8 mouse cellular contexts compared by ENCODE assay signal in genomic region chr6:51170414-51170813, GRCm38 (mm10).
A peak's percentile ranks its signal among the peaks of the same experiment; 100 is the strongest.
DNase-seq lines count a peak whose midpoint lies in the region; ATAC-seq and TF ChIP-seq lines count a peak whose summit lies in the region.

No protein-coding gene starts in this region.

- peaks cover 24% of the 10 kb centered on the region for H3K27me3 ChIP-seq in spleen, adult 2 months (ENCODE audit: control insufficient read depth, insufficient read depth, low read length)
- peaks cover 15% of the 10 kb centered on the region for H3K27me3 ChIP-seq in heart, embryonic 10.5 days (ENCODE audit: insufficient read depth, poor library complexity, severe bottlenecking)
- peaks cover 2% of the 10 kb centered on the region for H3K27me3 ChIP-seq in kidney, embryonic 14.5 days (ENCODE audit: control insufficient read depth, insufficient read depth, low read length)

- peak in 1 of 2 experiments; percentile 43 for DNase-seq in spleen, adult 2 months (ENCODE audit: low read depth in 1 of 2, low spot score in 2 of 2)
- DNase-seq in spleen, adult 12 weeks (ENCODE audit: low spot score): no peak
- DNase-seq in embryo, embryonic 10 days (ENCODE audit: low spot score): peak; percentile 95
- peak; percentile 87 for DNase-seq in heart, embryonic 10.5 days (ENCODE audit: low spot score)
- peak; percentile 71 for DNase-seq in lung, postnatal 14 days
- peak; percentile 63 to 81 for DNase-seq in spleen, postnatal 4 days (ENCODE audit: low spot score in 2 of 2)
- DNase-seq in layer of hippocampus, adult 18-20 months (ENCODE audit: low spot score in 2 of 2): no peak

- TF ChIP-seq CTCF in spleen, adult 2 months (IDR thresholded peaks at IDR 0.05; ENCODE audit: extremely low read depth, insufficient read depth, insufficient read length, insufficient replicate concordance): peak; percentile 45; the same call in 1 of the 2 replicates

- no peak for ATAC-seq in kidney, embryonic 14.5 days (ENCODE audit: low FRiP score, low TSS enrichment)

- H3K9ac ChIP-seq in kidney, embryonic 14.5 days (ENCODE audit: low read depth, low read length): peak overlapping the region; percentile 59; the same call in 1 of the 2 replicates

- peaks cover 9% of the 10 kb centered on the region for H3K4me1 ChIP-seq in spleen, adult 2 months (ENCODE audit: control insufficient read depth, insufficient read depth, insufficient read length)
- peaks cover 55% of the 10 kb centered on the region for H3K4me1 ChIP-seq in heart, embryonic 10.5 days
- peaks cover 28% of the 10 kb centered on the region for H3K4me1 ChIP-seq in kidney, embryonic 14.5 days (ENCODE audit: control insufficient read depth, insufficient read depth, low read length)

- no peak for TF ChIP-seq POLR2A in spleen, adult 2 months (IDR thresholded peaks at IDR 0.05; ENCODE audit: low read depth, low read length)

- H3K4me2 ChIP-seq in kidney, embryonic 14.5 days (replicated peaks; ENCODE audit: low read depth, low read length): peak overlapping the region; percentile 48

- no peaks in the 10 kb centered on the region for H3K9me3 ChIP-seq in heart, embryonic 10.5 days
- no peaks in the 10 kb centered on the region for H3K9me3 ChIP-seq in kidney, embryonic 14.5 days (ENCODE audit: control insufficient read depth, low read length)

- no peak overlapping the region for H3K4me3 ChIP-seq in spleen, adult 2 months (ENCODE audit: extremely low read depth, insufficient read depth, insufficient read length)
- peak overlapping the region; percentile 56 for H3K4me3 ChIP-seq in heart, embryonic 10.5 days
- H3K4me3 ChIP-seq in kidney, embryonic 14.5 days (ENCODE audit: low read length): peak overlapping the region; percentile 26

- no peaks in the 10 kb centered on the region for H3K36me3 ChIP-seq in spleen, adult 2 months (ENCODE audit: control insufficient read depth, insufficient read depth, low read length)
- no peaks in the 10 kb centered on the region for H3K36me3 ChIP-seq in heart, embryonic 10.5 days
- H3K36me3 ChIP-seq in kidney, embryonic 14.5 days (ENCODE audit: control insufficient read depth, insufficient read depth, low read length): no peaks in the 10 kb centered on the region

- H3K27ac ChIP-seq in spleen, adult 2 months (ENCODE audit: insufficient read depth, low read length): no peak overlapping the region
- H3K27ac ChIP-seq in heart, embryonic 10.5 days: peak overlapping the region; percentile 96
- peak overlapping the region; percentile 97 for H3K27ac ChIP-seq in kidney, embryonic 14.5 days (ENCODE audit: low read depth, low read length)

- WGBS in spleen, adult 2 months: 3% methylated on average over 11 of the region's 11 CpGs
- 1% methylated on average over 11 of the region's 11 CpGs for WGBS in heart, embryonic 10.5 days
- WGBS in kidney, embryonic 14.5 days: 0% methylated on average over 11 of the region's 11 CpGs

Comparison
In these comparisons a context has a peak if more than half of its experiments do, and no peak if none do; other contexts are left out.
1. DNase-seq: peak in embryo, embryonic 10 days (single experiment), heart, embryonic 10.5 days (single experiment), lung, postnatal 14 days (single experiment) and spleen, postnatal 4 days (2 of 2); none in spleen, adult 12 weeks (single experiment) and layer of hippocampus, adult 18-20 months (0 of 2).